Mouse (Mus musculus): Measurements from ENCODE around the gene Zyx.
A peak's percentile ranks its signal among the peaks of the same experiment; 100 is the strongest.

Zyx gene

GRCm38 (mm10) chr6:42370630-42371363, 21.4 kb downstream of the Zyx start:
- no peak for DNase-seq (ENCODE audit: low spot score)

- DNase-seq (ENCODE audit: low spot score): no peak
Observed at GRCm38 (mm10) chr6:42372001-42372400, 22.6 kb downstream of the Zyx start.

- no peak for DNase-seq (ENCODE audit: low spot score)
Observed at GRCm38 (mm10) chr6:42372421-42372815, 23.0 kb downstream of the Zyx start.

GRCm38 (mm10) chr6:42372816-42373547, 23.6 kb downstream of the Zyx start, which contains the start of gene Epha1:
Gene Epha1 (minus strand): TSS chr6:42373268.
- no peak for DNase-seq (ENCODE audit: low spot score)

GRCm38 (mm10) chr6:42373669-42374430, 24.4 kb downstream of the Zyx start:
- no peak for DNase-seq (ENCODE audit: low spot score)

GRCm38 (mm10) chr6:42374701-42375100, 25.3 kb downstream of the Zyx start:
- no peak for DNase-seq (ENCODE audit: low spot score)

- DNase-seq (ENCODE audit: low spot score): no peak
Observed at GRCm38 (mm10) chr6:42375131-42375530, 25.7 kb downstream of the Zyx start.

- DNase-seq (ENCODE audit: low spot score): no peak
Observed at GRCm38 (mm10) chr6:42376016-42376415, 26.6 kb downstream of the Zyx start.

- no peak for DNase-seq (ENCODE audit: low spot score)
Observed at GRCm38 (mm10) chr6:42376504-42377019, 27.1 kb downstream of the Zyx start.

GRCm38 (mm10) chr6:42377280-42377679, 27.9 kb downstream of the Zyx start:
- no peak for DNase-seq (ENCODE audit: low spot score)

- no peak for DNase-seq (ENCODE audit: low spot score)
Observed at GRCm38 (mm10) chr6:42379551-42379950, 30.1 kb downstream of the Zyx start.

GRCm38 (mm10) chr6:42380416-42381144, 31.1 kb downstream of the Zyx start:
- DNase-seq (ENCODE audit: low spot score): no peak

- no peak for DNase-seq (ENCODE audit: low spot score)
Observed at GRCm38 (mm10) chr6:42381221-42381620, 31.8 kb downstream of the Zyx start.

- DNase-seq (ENCODE audit: low spot score): no peak
Observed at GRCm38 (mm10) chr6:42381916-42382381, 32.5 kb downstream of the Zyx start.

- no peak for DNase-seq (ENCODE audit: low spot score)
Observed at GRCm38 (mm10) chr6:42383360-42383759, 33.9 kb downstream of the Zyx start.

- DNase-seq (ENCODE audit: low spot score): no peak
Observed at GRCm38 (mm10) chr6:42385635-42386034, 36.2 kb downstream of the Zyx start.

- no peak for DNase-seq (ENCODE audit: low spot score)
Observed at GRCm38 (mm10) chr6:42391796-42392330, 42.4 kb downstream of the Zyx start.

GRCm38 (mm10) chr6:42395960-42396809, 46.8 kb downstream of the Zyx start:
- DNase-seq (ENCODE audit: low spot score): peak; percentile 80

- DNase-seq (ENCODE audit: low spot score): no peak
Observed at GRCm38 (mm10) chr6:42397041-42397657, 47.7 kb downstream of the Zyx start.

- no peak for DNase-seq (ENCODE audit: low spot score)
Observed at GRCm38 (mm10) chr6:42398285-42398684, 48.9 kb downstream of the Zyx start.

Data from ovary, postnatal 14 days (tissue).